Mouse (Mus musculus): ENCODE measurements around the gene Mtx2. TPM values are rescaled to one million over a fixed set of nuclear protein-coding genes. Genes with fewer than 3 reads are reported as not detected.
A peak's percentile ranks its signal among the peaks of the same experiment; 100 is the strongest.

The Mtx2 gene
- total and polyA plus RNA-seq, 3 experiments, result 69.9 to 96.4 (median 93.3) TPM

DNA sequence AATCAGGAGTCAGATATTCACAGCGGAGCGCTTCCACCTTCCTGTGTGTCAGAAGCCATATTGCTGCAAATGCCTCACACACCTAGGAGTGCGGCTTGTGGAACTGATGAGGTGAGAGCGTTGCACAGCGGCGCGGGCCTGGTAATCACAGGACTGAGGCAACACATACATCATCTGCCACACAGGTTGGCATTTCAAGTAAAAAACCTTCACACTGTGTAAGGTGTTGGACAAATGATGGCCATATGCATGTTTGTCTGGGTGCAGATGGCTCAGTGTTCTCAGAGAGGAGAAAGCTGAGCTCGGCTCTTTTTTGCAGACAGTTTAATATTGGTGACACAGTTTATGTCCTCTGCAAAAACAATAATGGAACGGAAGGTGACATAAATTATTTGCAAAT is 58.8 kb downstream of the Mtx2 start:
- no peaks in the 10 kb centered on the region for H3K27me3 ChIP-seq (ENCODE audit: insufficient read depth, low read length)
- no peak overlapping the region for H3K4me3 ChIP-seq (ENCODE audit: low read depth, low read length)
- no peak for ATAC-seq (ENCODE audit: extremely low read depth, insufficient number of reproducible peaks, low FRiP score, poor library complexity, severe bottlenecking)
- peaks cover 28% of the 10 kb centered on the region for H3K36me3 ChIP-seq (replicated peaks)
- peaks cover 8% of the 10 kb centered on the region; the same call in 1 of the 2 replicates for H3K4me1 ChIP-seq (ENCODE audit: insufficient read depth, low read depth, low read length)
- no peaks in the 10 kb centered on the region for H3K9me3 ChIP-seq (replicated peaks)
- no peak for DNase-seq (ENCODE audit: low spot score)
- TF ChIP-seq GATA2 (IDR thresholded peaks at IDR 0.05; ENCODE audit: borderline replicate concordance, low read depth, low read length), result no peak
- TF ChIP-seq POLR2AphosphoS5 (IDR thresholded peaks at IDR 0.05; ENCODE audit: insufficient replicate concordance, low read depth, low read length), result no peak
- TF ChIP-seq TAL1 (conservative IDR thresholded peaks at IDR 0.05; ENCODE audit: low read depth, low read length), result no peak
- TF ChIP-seq CTCF (IDR thresholded peaks at IDR 0.05; ENCODE audit: low read depth, low read length), result no peak
- TF ChIP-seq GATA1 (IDR thresholded peaks at IDR 0.05; ENCODE audit: borderline replicate concordance, low read length), result no peak

GRCm38 (mm10) chr2:74891868-74892267 is 66.3 kb downstream of the Mtx2 start:
- Histone ChIP-seq H3K9me3 (replicated peaks) (no peaks in the 10 kb centered on the region), H3K36me3 (replicated peaks) (peaks cover 4% of the 10 kb centered on the region), H3K4me3 (ENCODE audit: low read depth, low read length) (no peak overlapping the region; the same call in 1 of the 2 replicates), H3K4me1 (ENCODE audit: insufficient read depth, low read depth, low read length) (peaks cover 34% of the 10 kb centered on the region), H3K27me3 (ENCODE audit: insufficient read depth, low read length) (no peaks in the 10 kb centered on the region)
- peak; percentile 91 for ATAC-seq (ENCODE audit: extremely low read depth, insufficient number of reproducible peaks, low FRiP score, poor library complexity, severe bottlenecking)
- TF ChIP-seq GATA1 (IDR thresholded peaks at IDR 0.05; ENCODE audit: borderline replicate concordance, low read length), result no peak
- TF ChIP-seq TAL1 (conservative IDR thresholded peaks at IDR 0.05; ENCODE audit: low read depth, low read length), result peak; percentile 73
- no peak for TF ChIP-seq GATA2 (IDR thresholded peaks at IDR 0.05; ENCODE audit: borderline replicate concordance, low read depth, low read length)
- DNase-seq (ENCODE audit: low spot score), result peak; percentile 48

DNA sequence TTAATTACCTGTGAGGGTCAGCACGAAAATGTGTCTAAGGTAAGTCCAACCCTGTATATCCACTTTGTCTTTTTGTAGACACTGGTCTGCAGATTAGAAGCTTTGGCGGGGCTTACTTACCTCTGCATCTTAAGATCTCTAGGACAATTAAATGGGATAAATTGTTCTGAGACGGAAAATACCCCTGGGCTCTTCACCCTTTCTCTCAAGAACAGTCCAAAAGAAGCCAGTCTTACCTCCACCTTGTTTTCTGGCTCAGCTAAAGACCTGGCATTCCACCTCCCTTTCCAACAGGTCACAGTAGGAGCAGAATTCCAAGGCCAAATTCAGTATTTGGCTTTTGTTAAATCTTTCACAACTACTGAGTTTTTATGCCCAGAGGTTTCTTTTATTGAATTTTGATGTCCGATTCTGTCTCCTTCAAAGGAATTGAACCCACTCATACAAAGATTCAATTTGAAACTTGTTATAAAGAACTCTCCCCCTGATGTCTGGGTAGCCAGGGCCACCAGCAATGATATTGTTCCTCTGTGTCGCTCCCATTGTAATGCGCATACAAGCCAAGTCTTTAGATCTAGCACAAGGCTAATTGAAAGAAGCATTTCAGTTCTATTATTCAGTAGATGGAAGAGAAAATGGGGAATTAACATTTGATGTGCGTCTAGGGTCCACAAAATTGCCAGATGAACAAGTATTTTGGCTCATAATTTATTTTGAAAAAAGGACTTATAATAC is 67.4 kb downstream of the Mtx2 start:
- Histone ChIP-seq H3K9me3 (replicated peaks) (no peaks in the 10 kb centered on the region), H3K36me3 (replicated peaks) (no peaks in the 10 kb centered on the region), H3K4me3 (ENCODE audit: low read depth, low read length) (no peak overlapping the region), H3K27me3 (ENCODE audit: insufficient read depth, low read length) (no peaks in the 10 kb centered on the region), H3K4me1 (ENCODE audit: insufficient read depth, low read depth, low read length) (peaks cover 29% of the 10 kb centered on the region)
- DNase-seq (ENCODE audit: low spot score) (no peak), ATAC-seq (ENCODE audit: extremely low read depth, insufficient number of reproducible peaks, low FRiP score, poor library complexity, severe bottlenecking) (no peak)
- TF ChIP-seq CTCF (IDR thresholded peaks at IDR 0.05; ENCODE audit: low read depth, low read length) (no peak), GATA2 (IDR thresholded peaks at IDR 0.05; ENCODE audit: borderline replicate concordance, low read depth, low read length) (no peak), POLR2AphosphoS5 (IDR thresholded peaks at IDR 0.05; ENCODE audit: insufficient replicate concordance, low read depth, low read length) (no peak), TAL1 (conservative IDR thresholded peaks at IDR 0.05; ENCODE audit: low read depth, low read length) (no peak)

DNA sequence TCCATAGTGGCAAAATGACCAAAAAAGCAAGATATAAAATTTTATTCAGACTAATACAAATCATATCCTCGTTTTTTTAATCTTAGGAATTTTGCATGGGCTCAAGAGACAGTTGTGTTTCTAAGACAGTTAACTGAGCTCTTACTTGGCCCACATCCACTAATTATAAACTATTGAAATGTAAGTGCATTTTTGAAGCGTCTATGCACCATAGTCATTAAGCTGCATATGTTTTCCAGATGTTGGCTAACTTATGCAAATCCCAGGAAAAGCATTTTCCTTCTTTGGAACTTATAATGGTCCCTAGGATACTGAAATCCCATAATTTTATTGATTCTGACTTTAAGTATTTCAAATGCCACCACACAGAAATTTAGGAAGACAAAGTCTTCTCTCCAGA is 68.5 kb downstream of the Mtx2 start:
- Histone ChIP-seq H3K9me3 (replicated peaks) (no peaks in the 10 kb centered on the region), H3K36me3 (replicated peaks) (no peaks in the 10 kb centered on the region), H3K27me3 (ENCODE audit: insufficient read depth, low read length) (no peaks in the 10 kb centered on the region), H3K4me1 (ENCODE audit: insufficient read depth, low read depth, low read length) (peaks cover 28% of the 10 kb centered on the region), H3K4me3 (ENCODE audit: low read depth, low read length) (no peak overlapping the region)
- no peak for DNase-seq (ENCODE audit: low spot score)
- TF ChIP-seq GATA1 (IDR thresholded peaks at IDR 0.05; ENCODE audit: borderline replicate concordance, low read length) (no peak), GATA2 (IDR thresholded peaks at IDR 0.05; ENCODE audit: borderline replicate concordance, low read depth, low read length) (no peak), CTCF (IDR thresholded peaks at IDR 0.05; ENCODE audit: low read depth, low read length) (no peak), TAL1 (conservative IDR thresholded peaks at IDR 0.05; ENCODE audit: low read depth, low read length) (no peak), POLR2AphosphoS5 (IDR thresholded peaks at IDR 0.05; ENCODE audit: insufficient replicate concordance, low read depth, low read length) (no peak)
- ATAC-seq (ENCODE audit: extremely low read depth, insufficient number of reproducible peaks, low FRiP score, poor library complexity, severe bottlenecking), result no peak

DNA sequence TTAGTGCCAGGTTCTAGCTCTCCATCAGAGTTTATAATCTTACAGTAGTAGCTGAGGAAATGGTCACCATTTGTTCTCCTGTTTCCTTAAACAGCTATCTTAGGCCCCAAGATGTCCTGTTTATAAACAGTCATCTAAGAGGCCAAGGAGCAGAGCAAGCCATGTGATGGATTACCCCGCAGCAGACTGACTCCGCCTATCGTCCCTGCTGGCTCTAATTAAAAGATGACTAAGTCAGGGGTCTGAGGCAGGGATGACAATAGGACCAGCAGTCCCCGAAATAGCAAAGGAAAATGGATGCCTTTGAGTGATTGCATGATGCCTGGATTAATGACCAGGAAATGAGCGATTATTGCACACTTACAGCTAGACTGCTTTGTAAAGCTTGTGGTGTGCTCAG is 74.4 kb downstream of the Mtx2 start:
- peaks cover 6% of the 10 kb centered on the region for H3K4me1 ChIP-seq (ENCODE audit: insufficient read depth, low read depth, low read length)
- DNase-seq (ENCODE audit: low spot score) (no peak), ATAC-seq (ENCODE audit: extremely low read depth, insufficient number of reproducible peaks, low FRiP score, poor library complexity, severe bottlenecking) (no peak)
- no peak for TF ChIP-seq GATA1 (IDR thresholded peaks at IDR 0.05; ENCODE audit: borderline replicate concordance, low read length)
- TF ChIP-seq GATA2 (IDR thresholded peaks at IDR 0.05; ENCODE audit: borderline replicate concordance, low read depth, low read length), result no peak
- no peak for TF ChIP-seq POLR2AphosphoS5 (IDR thresholded peaks at IDR 0.05; ENCODE audit: insufficient replicate concordance, low read depth, low read length)
- no peak for TF ChIP-seq TAL1 (conservative IDR thresholded peaks at IDR 0.05; ENCODE audit: low read depth, low read length)
- no peak for TF ChIP-seq CTCF (IDR thresholded peaks at IDR 0.05; ENCODE audit: low read depth, low read length)
- H3K36me3 ChIP-seq (replicated peaks), result no peaks in the 10 kb centered on the region
- H3K4me3 ChIP-seq (ENCODE audit: low read depth, low read length), result no peak overlapping the region
- no peaks in the 10 kb centered on the region for H3K9me3 ChIP-seq (replicated peaks)
- H3K27me3 ChIP-seq (ENCODE audit: insufficient read depth, low read length), result no peaks in the 10 kb centered on the region

DNA sequence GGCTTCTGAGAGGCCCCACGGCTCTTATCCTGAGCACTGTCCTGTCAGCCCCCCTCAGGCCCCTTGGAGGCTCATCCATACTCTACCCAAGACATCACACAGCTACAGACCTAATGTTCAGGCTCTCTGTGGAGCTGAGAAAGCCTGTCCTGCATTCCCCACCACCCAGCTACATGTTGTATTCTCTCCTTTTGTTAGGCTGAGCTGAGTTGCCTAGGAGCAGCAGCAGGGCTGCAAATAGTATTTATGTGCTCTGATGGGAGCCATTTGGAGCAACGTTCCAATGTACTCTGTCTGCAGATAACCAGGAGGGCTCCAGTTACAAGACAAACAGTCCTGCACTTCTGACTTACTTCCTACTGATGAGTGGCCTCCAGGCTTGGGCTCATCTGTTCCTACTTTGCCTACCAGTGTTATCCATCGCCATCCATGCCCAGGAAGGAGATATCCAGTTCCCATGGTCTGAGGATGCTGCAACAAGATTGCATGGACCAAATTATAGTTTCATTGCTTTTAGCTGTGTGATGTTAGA is 76.2 kb downstream of the Mtx2 start:
- no peaks in the 10 kb centered on the region for H3K9me3 ChIP-seq (replicated peaks)
- ATAC-seq (ENCODE audit: extremely low read depth, insufficient number of reproducible peaks, low FRiP score, poor library complexity, severe bottlenecking) (no peak), DNase-seq (ENCODE audit: low spot score) (no peak)
- H3K4me3 ChIP-seq (ENCODE audit: low read depth, low read length), result no peak overlapping the region
- TF ChIP-seq TAL1 (conservative IDR thresholded peaks at IDR 0.05; ENCODE audit: low read depth, low read length), result no peak
- no peak for TF ChIP-seq GATA2 (IDR thresholded peaks at IDR 0.05; ENCODE audit: borderline replicate concordance, low read depth, low read length)
- no peak for TF ChIP-seq CTCF (IDR thresholded peaks at IDR 0.05; ENCODE audit: low read depth, low read length)
- TF ChIP-seq GATA1 (IDR thresholded peaks at IDR 0.05; ENCODE audit: borderline replicate concordance, low read length), result no peak
- no peak for TF ChIP-seq POLR2AphosphoS5 (IDR thresholded peaks at IDR 0.05; ENCODE audit: insufficient replicate concordance, low read depth, low read length)
- H3K4me1 ChIP-seq (ENCODE audit: insufficient read depth, low read depth, low read length), result peaks cover 6% of the 10 kb centered on the region
- no peaks in the 10 kb centered on the region for H3K36me3 ChIP-seq (replicated peaks)
- H3K27me3 ChIP-seq (ENCODE audit: insufficient read depth, low read length), result no peaks in the 10 kb centered on the region

Measured in G1E (cell line).